Mouse (Mus musculus) ovary, postnatal 36 days (tissue): ENCODE measurements at regions not wholly inside any gene's neighbourhood (a gene's known extent, or its start where the extent isn't known, plus 50 kb on each side); places are given as distances from the start of the nearest gene placed in this dataset.

ENCODE experiments used
- DNase-seq: peaks from one replicate; pipeline ENCODE4 v3.0.0; 2022; ENCODE audit warnings: low spot score, mixed read lengths

GRCm38 (mm10) chr13:69433461-69434323 is 99.9 kb upstream of the Nsun2 start:
- DNase-seq: no peak

GRCm38 (mm10) chr13:69439486-69439885 is 94.1 kb upstream of the Nsun2 start:
- DNase-seq: no peak

- DNase-seq: no peak
Measured at GRCm38 (mm10) chr13:69441798-69442197, 91.7 kb upstream of the Nsun2 start.

- no peak for DNase-seq
Measured at GRCm38 (mm10) chr13:69445611-69446010, 87.9 kb upstream of the Nsun2 start.
